ENCODE assay signal across 8 mouse cellular contexts in genomic region chr7:47052276-47052675, GRCm38 (mm10). TPM values are rescaled to one million over a fixed set of nuclear protein-coding genes. Genes with fewer than 3 reads are reported as not detected.
A peak's percentile ranks its signal among the peaks of the same experiment; 100 is the strongest.
DNase-seq lines count a peak whose midpoint lies in the region; ATAC-seq and TF ChIP-seq lines count a peak whose summit lies in the region.

No protein-coding gene starts in this region.

- H3K27ac ChIP-seq in forebrain, embryonic 13.5 days = 0 out of 2 replicates have a peak overlapping the region, but pooled peaks have one; percentile 48
- peak overlapping the region; percentile 64 for H3K27ac ChIP-seq in limb, embryonic 14.5 days (replicated peaks; ENCODE audit: low read depth, low read length)

- 39% methylated on average over 3 of the region's 3 CpGs for WGBS in forebrain, embryonic 13.5 days
- 22% methylated on average over 3 of the region's 3 CpGs for WGBS in limb, embryonic 14.5 days

- peaks cover 8% of the 10 kb centered on the region for H3K36me3 ChIP-seq in forebrain, embryonic 13.5 days (ENCODE audit: poor library complexity, severe bottlenecking)
- H3K36me3 ChIP-seq in limb, embryonic 14.5 days (ENCODE audit: control insufficient read depth, insufficient read depth, low read length) = peaks cover 9% of the 10 kb centered on the region; the same call in 1 of the 2 replicates

- peaks cover 21% of the 10 kb centered on the region for H3K4me1 ChIP-seq in forebrain, embryonic 13.5 days
- H3K4me1 ChIP-seq in limb, embryonic 14.5 days (ENCODE audit: control insufficient read depth, insufficient read depth, low read length) = peaks cover 21% of the 10 kb centered on the region

- TF ChIP-seq POLR2A in limb, embryonic 14.5 days (IDR thresholded peaks at IDR 0.05; ENCODE audit: borderline replicate concordance, extremely low read depth, insufficient read depth, insufficient read length) = no peak

- H3K9me3 ChIP-seq in forebrain, embryonic 13.5 days (replicated peaks) = no peaks in the 10 kb centered on the region
- H3K9me3 ChIP-seq in limb, embryonic 14.5 days (ENCODE audit: control insufficient read depth, low read length) = no peaks in the 10 kb centered on the region

- DNase-seq in urinary bladder, postnatal 14 days (ENCODE audit: low spot score) = peak; percentile 33
- no peak for DNase-seq in urinary bladder, postnatal 25 days (ENCODE audit: low spot score)
- DNase-seq in heart, postnatal 4 days = peak; percentile 82
- peak; percentile 27 for DNase-seq in limb, embryonic 14.5 days (ENCODE audit: low spot score)
- DNase-seq in ovary, postnatal 14 days (ENCODE audit: low spot score) = peak; percentile 41
- no peak for DNase-seq in B cell, adult 2 months
- DNase-seq in left cerebral cortex, adult 18-20 months (ENCODE audit: low spot score in 2 of 2) = no peak

- H3K4me3 ChIP-seq in forebrain, embryonic 13.5 days = no peak overlapping the region
- H3K4me3 ChIP-seq in limb, embryonic 14.5 days (replicated peaks; ENCODE audit: low read length) = peak overlapping the region; percentile 80

- peak overlapping the region; percentile 12; the same call in 1 of the 2 replicates for H3K9ac ChIP-seq in forebrain, embryonic 13.5 days
- H3K9ac ChIP-seq in limb, embryonic 14.5 days (ENCODE audit: low read depth, low read length, severe bottlenecking) = peak overlapping the region; percentile 38

- peak overlapping the region; percentile 87 for H3K4me2 ChIP-seq in forebrain, embryonic 13.5 days
- peak overlapping the region; percentile 63 for H3K4me2 ChIP-seq in limb, embryonic 14.5 days (replicated peaks; ENCODE audit: low read depth, low read length, severe bottlenecking)

- no peak for ATAC-seq in forebrain, embryonic 13.5 days
- ATAC-seq in limb, embryonic 14.5 days (ENCODE audit: low FRiP score, low read depth) = no peak

- peaks cover 11% of the 10 kb centered on the region; the same call in 1 of the 2 replicates for H3K27me3 ChIP-seq in forebrain, embryonic 13.5 days
- H3K27me3 ChIP-seq in limb, embryonic 14.5 days (ENCODE audit: control insufficient read depth, insufficient read depth, low read length) = no peaks in the 10 kb centered on the region

RNA-seq across cellular contexts. Expression of gene Tmem86a, which starts 1.9 kb away (rescaled TPM):
- polyA plus RNA-seq in forebrain, embryonic 13.5 days (2015; fragmentation: Nextera tagmentation; extraction: Ambion mirVana) = 19.0 and 20.0 TPM in 2 replicates
- 10 to 100 TPM; 16.9 to 23.8 TPM for total RNA-seq in heart, postnatal 4 days (2021)
- 20.6 and 30.0 TPM in 2 replicates for polyA plus RNA-seq in limb, embryonic 14.5 days (2012; rRNA removed)
- 21.0 and 24.1 TPM in 2 replicates for polyA plus RNA-seq in limb, embryonic 14.5 days (2014; fragmentation: Nextera tagmentation; extraction: Ambion mirVana)
- 10 to 100 TPM; 13.2 to 13.5 TPM for total RNA-seq in left cerebral cortex, adult 18-20 months (2021)

RNA-seq across cellular contexts. Expression of gene Spty2d1, which starts 44.1 kb away (rescaled TPM):
- polyA plus RNA-seq in forebrain, embryonic 13.5 days (2015; fragmentation: Nextera tagmentation; extraction: Ambion mirVana) = 12.0 and 12.4 TPM in 2 replicates
- 10 to 100 TPM; 15.1 to 15.7 TPM for total RNA-seq in heart, postnatal 4 days (2021)
- 12.5 and 12.8 TPM in 2 replicates for polyA plus RNA-seq in limb, embryonic 14.5 days (2012; rRNA removed)
- 19.6 and 20.6 TPM in 2 replicates for polyA plus RNA-seq in limb, embryonic 14.5 days (2014; fragmentation: Nextera tagmentation; extraction: Ambion mirVana)
- total RNA-seq in left cerebral cortex, adult 18-20 months (2021) = 10 to 100 TPM; 17.4 to 20.2 TPM

Comparison
In these comparisons a context has a peak if more than half of its experiments do, and no peak if none do; other contexts are left out.
1. DNase-seq: peak in urinary bladder, postnatal 14 days (single experiment), heart, postnatal 4 days (single experiment), limb, embryonic 14.5 days (single experiment) and ovary, postnatal 14 days (single experiment); none in urinary bladder, postnatal 25 days (single experiment), B cell, adult 2 months (0 of 2) and left cerebral cortex, adult 18-20 months (0 of 2).